Mouse (Mus musculus) hematopoietic stem cell, adult 5-6 weeks (primary cell): ENCODE results near the gene Rnf41. TPM values are rescaled to one million over a fixed set of nuclear protein-coding genes. Genes with fewer than 3 reads are reported as not detected.

Source experiments
- ATAC-seq, 2 experiments: fragments of 125-278 bp in 1 of 2; replicated peaks in 1 of 2; 2 replicates each; pipeline ENCODE4 v1.8.0; 2016 to 2017; ENCODE audit warnings: inconsistent platforms in 2 of 2, mild to moderate bottlenecking in 2 of 2, moderate number of reproducible peaks in 2 of 2, low read depth in 1 of 2, moderate TSS enrichment in 1 of 2; ENCODE audit not compliant: low FRiP score in 2 of 2, poor library complexity in 2 of 2, severe bottlenecking in 2 of 2, insufficient read depth in 1 of 2, low TSS enrichment in 1 of 2
- total RNA-seq: library from RNA; stranded (forward); fragments of 172-1452, 232-1000 nt; gene quantifications from 2 replicates; pipeline ENCODE4 v1.2.3, GENCODE M21; 2017

The Rnf41 gene
- total RNA-seq = 18.4 and 20.7 TPM in 2 replicates

DNA sequence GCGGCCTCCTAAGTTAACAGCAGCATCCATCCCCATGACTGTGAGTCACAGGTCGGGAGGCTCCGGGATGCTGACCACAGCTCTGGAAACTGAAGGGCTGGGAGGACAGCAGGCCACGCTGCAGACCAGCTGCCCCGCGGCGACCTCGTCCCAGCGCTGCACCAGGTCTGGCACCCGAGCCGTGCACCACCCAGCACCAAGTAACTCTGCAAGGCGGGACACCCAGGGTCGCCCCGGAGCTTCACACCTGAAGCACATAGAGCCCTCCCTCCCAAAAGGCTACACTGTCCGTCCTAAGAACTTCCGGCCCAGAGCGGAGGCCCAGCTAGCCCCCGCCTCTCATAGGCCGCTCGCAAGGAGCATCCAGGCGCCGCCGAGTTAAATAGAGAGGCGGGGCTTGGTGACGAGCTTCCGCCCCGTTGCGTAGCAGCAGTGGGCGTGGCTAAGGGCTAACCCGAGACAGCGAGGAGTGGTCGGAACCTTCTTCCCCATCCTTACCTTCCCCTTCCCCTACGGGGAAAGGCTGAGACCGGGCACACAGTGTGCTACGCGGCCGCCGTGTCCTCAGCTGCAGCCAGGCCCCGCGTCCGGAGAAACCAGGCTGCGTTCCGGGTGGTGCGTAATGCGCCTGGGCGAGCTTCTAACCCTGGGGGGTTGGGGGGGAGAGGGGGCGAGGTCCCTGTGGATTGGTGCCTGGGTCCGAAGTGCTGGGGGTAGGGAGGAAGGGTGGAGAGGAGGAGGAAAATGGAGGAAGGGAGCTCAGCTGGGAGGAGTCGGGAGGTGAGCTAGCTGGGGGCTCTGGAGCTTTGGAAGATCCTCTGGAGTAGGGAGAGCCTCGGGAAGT, at the start of gene Rnf41, which contains the start of gene Nabp2:
Gene Rnf41, plus strand, starts transcription at position 447 of the 844 bp plus-strand sequence.
Gene Nabp2, minus strand, starts transcription at position 282 of the 844 bp plus-strand sequence.
- peak; percentile 86 to 87 for ATAC-seq

DNA sequence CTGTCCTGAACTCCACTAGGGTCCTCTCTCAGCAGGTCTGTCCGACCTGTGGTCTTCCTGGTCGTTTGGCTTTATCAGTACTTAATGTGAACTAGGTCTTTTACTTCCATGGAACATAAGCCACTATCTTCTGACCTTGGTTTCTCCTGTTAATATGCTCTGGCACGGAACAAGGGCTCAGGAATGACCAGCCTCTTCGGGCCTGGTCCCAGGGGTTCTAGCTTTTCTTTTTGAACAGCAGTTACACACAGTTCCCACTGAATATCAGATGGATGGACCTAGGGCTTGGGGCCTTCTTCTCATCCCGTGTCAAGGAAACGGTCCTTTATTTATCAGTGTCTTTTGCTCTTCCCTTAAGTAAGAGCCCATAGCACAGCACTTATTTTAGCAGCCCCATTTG, 49.6 kb upstream of the Rnf41 start:
- ATAC-seq = no peak

DNA sequence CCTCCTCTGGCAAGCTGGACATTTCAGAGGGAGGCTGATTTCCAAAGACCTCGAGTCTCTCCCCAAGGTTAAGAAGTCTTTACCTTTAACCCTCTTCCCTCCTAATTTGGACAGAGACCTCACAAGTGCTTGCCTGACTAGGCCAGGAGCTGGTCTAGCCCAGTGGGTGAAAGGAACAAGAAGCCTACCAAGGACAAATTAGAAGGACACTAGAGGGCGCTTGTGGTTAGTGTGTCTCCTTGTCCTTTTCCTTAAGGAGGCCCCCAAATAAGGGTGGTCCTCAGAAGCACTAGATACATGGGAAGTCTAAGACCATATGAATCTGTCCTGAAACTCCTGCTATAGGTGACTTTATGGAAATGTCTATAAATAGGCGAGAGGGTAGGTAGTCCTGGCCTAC, 48.9 kb upstream of the Rnf41 start:
- ATAC-seq = 0 out of 4 replicates have a peak, but pooled peaks of 1 of the 2 experiments have one; percentile 56

DNA sequence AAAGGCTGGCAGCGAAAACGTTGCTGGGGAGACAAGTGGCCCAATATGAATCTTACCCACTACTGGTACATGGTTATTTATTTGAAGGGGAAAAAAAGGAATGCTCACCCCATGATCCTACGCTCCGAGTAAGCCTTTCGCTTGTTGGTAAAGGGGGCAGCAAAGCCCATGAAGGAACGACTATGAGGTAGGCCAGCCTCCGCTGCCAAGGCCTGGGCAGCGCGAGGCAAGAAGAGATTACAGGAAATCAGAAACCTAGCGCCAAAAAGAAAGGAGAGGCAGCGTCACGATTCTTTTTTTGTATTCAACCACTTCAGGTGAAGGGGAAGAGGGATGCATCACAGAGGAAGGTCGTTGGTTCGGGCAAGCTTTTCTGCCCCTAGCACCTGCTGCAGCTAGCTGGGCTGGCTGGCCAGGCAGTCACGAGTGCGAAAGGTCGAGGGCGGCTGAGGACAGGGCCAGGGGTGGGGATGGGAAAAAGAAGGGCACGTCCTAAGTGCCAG, 43.5 kb upstream of the Rnf41 start:
- no peak for ATAC-seq

DNA sequence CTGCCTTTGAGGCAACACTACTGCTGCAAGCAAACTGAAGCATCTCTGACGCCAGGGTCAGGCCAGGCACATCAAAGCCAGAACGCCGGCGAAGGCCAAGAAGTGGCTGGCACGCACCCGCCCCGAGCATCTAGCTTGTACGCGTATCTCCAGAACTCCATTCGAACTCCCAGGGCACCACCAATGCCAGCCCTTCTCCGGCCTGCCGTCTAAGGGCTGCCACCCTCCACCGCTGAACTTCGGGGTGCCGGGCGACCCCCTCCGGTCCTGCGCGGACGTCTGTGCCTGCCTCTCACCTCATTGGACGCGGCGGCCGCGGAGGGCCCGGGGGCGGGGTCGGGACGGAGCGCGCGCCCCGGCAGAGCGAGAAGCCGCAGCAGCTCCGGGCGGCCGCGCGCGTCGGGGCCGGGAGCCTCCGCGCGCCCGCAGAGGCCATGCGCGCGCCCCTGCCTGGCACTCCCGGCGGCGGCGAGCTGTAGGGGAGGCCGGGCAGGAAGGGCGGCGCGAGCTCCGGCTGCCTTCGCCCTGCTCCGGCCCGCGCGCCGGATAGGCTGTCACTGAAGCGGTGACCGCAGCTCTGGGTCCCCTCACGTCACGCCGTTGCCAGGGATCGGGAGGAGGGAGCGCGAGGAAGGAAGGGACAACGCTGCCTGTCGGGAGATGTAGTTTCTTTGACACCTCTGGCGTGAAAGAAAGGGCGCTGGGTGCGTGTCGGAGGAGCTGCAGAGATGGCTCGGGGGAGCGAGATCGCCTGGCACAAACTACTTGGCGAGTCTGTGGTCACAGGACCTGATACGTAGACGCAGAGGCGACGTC, 42.8 kb upstream of the Rnf41 start, which contains the start of gene Coq10a:
Gene Coq10a, minus strand, starts transcription at position 596 of the 816 bp plus-strand sequence.
- ATAC-seq = peak; percentile 89 to 94

DNA sequence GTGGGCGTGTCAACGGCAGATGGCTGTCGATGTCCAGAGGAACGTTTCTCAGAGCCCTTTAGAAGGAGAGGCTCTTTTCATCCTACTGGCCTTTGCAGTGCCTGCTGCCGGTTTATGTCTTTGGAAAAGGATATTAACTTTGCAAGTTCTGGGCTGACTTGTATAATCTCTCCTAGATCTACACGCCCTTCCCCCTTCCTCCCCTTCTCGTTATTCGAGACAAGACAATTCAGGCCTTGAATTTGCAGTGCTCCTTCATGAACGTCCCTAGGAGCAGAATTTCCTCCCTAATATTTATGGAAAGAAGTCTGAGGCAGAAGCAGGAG, 42.3 kb upstream of the Rnf41 start:
- ATAC-seq = no peak

DNA sequence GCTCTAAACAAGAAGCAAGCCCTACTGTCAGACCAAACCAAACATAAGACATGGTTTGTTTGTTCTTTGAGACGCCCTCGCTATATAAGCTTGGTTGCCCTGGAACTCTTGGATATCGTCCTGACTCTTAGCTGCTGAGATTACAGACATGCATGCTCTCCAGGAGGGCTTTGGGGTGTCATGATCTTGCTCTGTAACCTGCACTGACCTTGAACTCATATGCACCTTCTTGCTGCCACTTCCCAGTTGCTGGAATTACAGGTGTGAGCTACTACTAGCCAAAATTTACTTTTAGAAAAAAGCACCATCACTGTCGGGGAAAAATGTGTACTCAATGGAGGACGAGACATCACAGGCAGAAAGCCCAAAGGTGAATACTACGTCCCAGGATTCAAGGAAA, 41.9 kb upstream of the Rnf41 start:
- no peak for ATAC-seq

DNA sequence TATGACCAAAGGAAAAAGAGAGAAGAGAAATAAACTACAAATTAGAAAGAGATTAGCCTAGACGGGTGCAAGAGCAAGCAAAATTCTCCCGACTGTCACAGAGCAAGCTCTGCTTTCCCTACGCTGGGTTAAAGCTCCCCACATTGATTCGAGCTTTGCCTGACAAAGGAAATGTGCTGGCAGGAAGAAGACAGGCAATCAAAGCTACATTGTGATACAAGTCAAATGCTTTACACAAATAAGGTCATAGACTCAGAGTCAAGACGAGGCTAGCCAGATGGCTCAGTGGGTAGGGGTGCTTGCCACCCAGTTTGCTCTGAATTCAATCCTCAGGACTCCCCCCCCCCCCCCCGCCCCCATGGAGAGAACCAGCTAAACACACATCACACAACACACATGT, 41.4 kb upstream of the Rnf41 start:
- ATAC-seq = no peak

DNA sequence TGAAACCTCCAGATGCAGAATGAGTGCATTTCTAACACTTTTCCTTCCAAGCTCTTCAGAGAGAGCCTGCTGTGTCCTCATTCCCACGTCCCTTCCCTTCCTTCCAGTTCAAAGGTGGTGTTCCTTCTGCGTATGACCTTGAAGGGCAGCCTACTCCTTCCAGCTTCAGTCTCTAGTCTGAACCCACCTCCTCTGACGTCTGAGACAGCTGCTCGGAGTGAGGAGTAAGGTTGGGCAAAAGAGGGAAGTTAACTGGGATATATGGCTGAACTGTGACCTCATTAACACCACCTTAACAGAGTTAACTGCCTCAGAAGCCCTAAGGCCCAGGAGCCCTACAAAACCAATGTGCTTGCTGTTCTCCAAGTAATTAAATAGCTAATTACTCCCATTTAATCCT, 40.9 kb upstream of the Rnf41 start:
- no peak for ATAC-seq

DNA sequence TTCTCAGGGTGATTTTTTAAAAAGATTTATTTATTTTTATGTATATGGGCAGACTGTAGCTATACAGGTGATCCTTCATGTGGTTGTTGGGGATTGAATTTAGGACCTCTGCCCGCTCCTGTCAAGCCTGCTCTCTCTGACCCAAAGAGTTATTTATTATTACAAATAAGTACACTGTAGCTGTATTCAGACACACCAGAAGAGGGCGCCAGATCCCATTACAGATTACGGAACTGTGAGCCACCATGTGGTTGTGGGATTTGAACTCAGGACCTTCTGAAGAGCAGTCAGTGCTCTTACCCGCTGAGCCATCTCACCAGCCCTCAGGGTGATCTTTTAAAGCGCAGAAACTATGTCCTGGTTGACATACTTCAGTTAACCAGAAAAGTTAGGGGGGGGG, 39.3 kb upstream of the Rnf41 start:
- ATAC-seq = no peak

DNA sequence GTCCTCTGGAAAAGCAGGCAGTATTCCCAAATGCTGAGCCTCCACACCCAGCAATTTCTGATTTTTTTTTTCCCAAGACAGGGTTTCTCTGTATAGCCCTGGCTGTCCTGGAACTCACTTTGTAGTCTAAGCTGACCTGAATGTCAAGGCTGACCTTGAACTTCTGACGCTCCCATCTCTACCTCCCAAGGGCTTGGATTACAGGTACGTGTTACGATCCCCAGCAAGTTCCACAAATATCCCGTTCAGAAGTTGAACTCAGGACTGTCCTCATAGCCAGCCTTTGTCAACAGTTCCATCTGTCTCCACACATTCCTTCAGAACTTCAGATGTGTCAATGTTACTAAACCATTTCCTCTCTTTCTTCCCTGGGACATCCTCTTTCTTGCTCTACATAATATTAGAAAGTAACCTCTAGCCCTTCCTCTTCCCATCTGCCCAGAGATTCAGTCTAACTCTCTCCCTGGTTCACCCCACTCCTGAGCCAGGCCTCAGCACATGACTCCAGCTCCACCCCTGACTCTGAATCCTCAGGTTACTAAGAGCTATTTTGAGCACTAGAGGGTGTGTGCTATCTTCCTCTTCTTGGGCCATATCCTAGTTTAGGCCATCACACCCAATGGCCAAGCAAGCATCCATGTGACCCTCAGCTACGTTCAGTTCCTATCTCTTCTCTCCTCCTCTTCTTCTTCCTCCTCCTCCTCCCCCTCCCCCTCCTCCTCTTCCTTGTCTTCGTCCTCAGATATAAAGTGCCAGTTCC, 38.3 kb upstream of the Rnf41 start:
- no peak; a peak in 1 of 4 replicates for ATAC-seq

DNA sequence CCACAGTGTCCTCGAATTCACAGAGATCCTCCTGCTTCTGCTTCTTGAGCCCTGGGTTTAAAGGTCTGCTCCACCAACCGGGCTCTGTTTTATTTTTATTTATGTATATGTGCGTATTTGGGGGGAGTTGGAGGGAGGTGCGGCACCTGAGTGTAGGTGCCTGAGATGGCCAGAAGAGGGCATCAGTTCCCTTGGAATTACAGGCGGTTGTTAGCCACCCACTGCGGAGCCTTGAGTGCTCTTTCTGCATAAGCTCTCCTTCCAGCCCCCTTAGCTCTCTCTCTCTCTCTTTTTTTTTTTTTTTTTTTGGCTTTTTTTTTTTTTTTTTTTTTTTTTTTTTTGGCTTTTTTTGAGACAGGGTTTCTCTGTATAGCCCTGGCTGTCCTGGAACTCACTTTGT, 37.1 kb upstream of the Rnf41 start:
- no peak for ATAC-seq

DNA sequence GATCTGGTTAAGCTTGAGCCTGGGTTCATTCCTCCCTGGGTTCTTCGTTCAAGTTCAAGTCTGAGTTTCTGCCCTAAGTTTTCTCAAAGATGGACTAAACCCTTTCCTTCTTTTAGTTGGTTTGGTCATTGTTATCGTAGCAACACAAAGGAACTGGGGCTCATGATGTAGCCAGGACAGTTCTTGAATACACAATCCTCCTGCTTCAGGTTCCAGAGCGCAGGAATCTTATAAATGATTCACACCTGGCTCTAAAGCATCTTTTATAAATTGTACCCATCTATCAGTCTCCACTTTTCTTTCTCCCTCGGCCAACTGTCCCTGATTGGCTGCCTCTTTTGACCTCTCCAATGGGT, 35.4 kb upstream of the Rnf41 start:
- no peak for ATAC-seq

DNA sequence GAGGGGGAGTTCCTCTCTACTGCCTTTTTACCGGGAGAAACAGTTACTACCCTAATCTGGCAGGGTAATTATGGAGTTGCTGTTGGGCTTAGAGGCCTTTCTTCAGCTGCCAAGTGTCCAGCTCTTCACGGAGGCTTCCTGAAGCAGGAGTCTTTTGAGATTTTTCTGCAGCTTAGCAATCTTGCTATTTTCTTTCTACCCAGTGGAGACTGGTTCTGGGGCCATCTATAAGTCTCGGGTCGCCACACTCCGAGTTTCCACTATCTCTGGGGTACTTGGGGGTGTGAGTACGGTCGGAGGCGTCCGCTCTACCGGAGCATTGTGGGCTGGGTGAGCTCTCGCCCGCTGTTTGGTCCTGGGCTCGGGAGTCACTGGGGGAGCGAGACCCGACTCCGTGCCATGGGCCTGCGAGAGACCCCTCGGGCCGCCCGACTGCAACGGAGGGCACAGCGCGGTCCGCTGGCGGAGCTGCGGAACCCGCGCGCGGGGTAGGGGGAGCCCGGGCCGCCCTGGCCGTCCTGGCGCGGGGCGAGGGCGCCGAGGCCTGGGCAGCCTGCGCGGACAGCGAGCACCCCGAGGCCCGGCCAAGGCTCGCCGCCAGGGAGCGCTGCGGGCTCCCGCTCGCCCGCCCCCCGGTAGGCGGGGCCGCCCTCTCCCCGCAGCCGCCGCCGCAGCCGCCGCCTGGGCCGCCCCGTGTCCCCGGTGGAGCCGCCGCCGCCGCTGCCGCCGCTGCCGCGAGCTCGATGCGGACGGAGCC, 34.8 kb upstream of the Rnf41 start, which contains the start of gene Ankrd52:
Gene Ankrd52, plus strand, starts transcription at position 661 of the 757 bp plus-strand sequence.
- ATAC-seq = peak; percentile 38 to 54

DNA sequence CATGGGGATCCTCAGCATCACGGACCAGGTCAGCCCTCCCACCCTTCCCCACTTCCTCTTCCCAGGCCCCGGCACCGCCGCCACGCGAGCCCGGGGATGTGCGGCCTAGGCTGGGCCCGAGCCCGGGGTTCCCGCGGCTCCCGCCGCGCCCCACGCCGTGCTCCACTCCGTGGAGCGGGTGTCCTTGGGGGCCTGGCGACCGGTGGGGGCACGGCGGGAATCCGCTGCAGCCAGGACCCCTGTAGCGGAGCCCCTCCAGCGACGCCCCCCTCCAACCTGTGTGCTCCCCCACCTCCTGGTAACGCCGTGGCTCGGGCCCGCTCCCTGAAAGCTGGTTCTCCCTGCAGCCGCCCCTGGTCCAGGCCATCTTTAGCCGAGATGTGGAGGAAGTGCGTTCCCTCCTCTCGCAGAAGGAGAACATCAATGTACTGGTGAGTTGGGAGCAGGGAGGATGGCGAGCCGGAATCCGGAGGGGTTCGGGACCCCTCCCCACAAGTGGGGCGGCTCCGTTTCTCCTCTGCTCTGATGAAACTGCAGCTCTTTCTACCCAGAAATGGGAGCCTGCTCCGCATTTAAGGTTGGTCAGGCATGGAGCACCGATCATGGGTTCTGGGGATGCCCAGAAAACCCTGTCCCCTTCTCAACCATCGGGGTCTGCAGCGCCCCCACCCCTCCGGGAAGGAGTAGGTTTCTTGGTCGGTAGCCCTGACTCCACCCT, 34.1 kb upstream of the Rnf41 start:
- 0 out of 4 replicates have a peak, but pooled peaks of 1 of the 2 experiments have one; percentile 15 for ATAC-seq

DNA sequence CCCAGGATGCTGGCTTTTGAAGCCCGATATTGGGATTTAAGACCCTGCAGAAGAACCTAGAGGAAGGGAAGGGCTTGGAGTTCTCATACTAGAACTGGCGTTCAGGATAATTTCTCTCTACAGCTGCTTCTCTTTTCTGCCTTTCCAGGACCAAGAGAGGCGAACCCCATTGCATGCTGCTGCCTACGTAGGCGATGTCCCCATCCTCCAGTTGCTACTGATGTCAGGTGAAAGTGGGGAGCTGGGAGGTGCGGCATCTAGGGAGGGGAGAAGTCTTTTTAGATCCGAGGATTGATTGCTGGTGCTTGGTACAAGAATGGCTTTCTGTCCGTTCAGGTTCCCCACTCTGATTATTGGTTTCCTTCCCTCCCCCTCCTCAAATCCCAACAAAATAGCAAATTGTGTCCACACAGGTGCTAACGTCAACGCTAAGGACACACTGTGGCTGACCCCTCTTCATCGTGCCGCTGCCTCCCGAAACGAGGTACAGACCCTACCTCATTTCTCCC, 33.5 kb upstream of the Rnf41 start:
- no peak for ATAC-seq
